ENCODE assay signal across 23 mouse cellular contexts in the genomic region with DNA sequence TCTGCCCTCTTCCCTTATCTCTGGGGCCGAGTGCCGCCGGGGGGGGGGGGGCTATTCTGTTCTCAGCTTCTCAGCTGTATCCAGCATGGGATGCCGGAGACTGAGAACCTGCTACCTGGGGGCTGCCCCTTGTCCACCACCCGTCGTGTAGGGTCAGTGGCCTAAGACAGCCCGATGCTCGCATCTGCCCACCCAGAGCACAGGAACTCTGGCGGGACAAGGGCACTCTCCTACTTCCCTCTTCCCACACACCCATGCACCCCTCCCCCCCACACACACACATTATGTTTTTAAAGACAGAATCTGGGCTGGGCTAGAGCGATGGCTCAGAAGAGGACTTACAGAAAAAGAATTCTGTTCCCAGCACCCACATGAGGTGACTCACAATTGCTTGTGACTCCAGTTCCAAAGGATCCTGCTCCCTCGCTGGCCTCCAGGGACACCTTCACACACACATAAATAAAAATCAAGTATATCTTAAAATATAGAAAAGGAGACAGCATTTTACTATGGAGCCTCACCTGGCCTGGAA. TPM values are rescaled to one million over a fixed set of nuclear protein-coding genes. Genes with fewer than 3 reads are reported as not detected.
A peak's percentile ranks its signal among the peaks of the same experiment; 100 is the strongest.
DNase-seq lines count a peak whose midpoint lies in the region; ATAC-seq and TF ChIP-seq lines count a peak whose summit lies in the region.
"Had no signal": no experiment of that assay in that cellular context is flagged by ENCODE, and none has a peak within 500 bp of the region (broad histone marks: within the 10 kb centered on the region; RNA-seq: fewer than 3 reads in every experiment).

No protein-coding gene starts in this region.

- no peak overlapping the region for H3K9ac ChIP-seq in hindbrain, embryonic 13.5 days
- 0 out of 2 replicates have a peak overlapping the region, but pooled peaks have one; percentile 12 for H3K9ac ChIP-seq in midbrain, embryonic 12.5 days (replicated peaks)
- no peak overlapping the region for H3K9ac ChIP-seq in midbrain, embryonic 13.5 days (replicated peaks)
- no peak overlapping the region; the same call in 1 of the 2 replicates for H3K9ac ChIP-seq in MEL (ENCODE audit: control insufficient read depth, low read depth, low read length, poor library complexity, severe bottlenecking)
- H3K9ac ChIP-seq in liver, postnatal 0 days (replicated peaks) = no peak overlapping the region
- H3K9ac ChIP-seq: embryonic facial prominence, embryonic 12.5 days; forebrain, embryonic 15.5 days; heart, embryonic 13.5 days; hindbrain, embryonic 12.5 days had no signal

- no peak for DNase-seq in hindbrain, embryonic 10.5 days (ENCODE audit: low spot score)
- peak; percentile 63 for DNase-seq in MEL (ENCODE audit: low read depth, low spot score)
- DNase-seq in liver, postnatal 0 days = no peak
- no peak for DNase-seq in c-Kit-positive CD71-positive TER-119-positive erythroid progenitor cells, embryonic 14.5 days (ENCODE audit: low spot score)
- DNase-seq: adrenal gland, postnatal 14 days; cerebellum, adult 2 months; cerebellum, postnatal 14 days; gastrocnemius, postnatal 14 days; heart, adult 11 months; heart, postnatal 36 days had no signal

- H3K9me3 ChIP-seq in hindbrain, embryonic 10.5 days = no peaks in the 10 kb centered on the region
- H3K9me3 ChIP-seq in hindbrain, embryonic 13.5 days = no peaks in the 10 kb centered on the region
- H3K9me3 ChIP-seq in midbrain, embryonic 12.5 days = no peaks in the 10 kb centered on the region
- no peaks in the 10 kb centered on the region for H3K9me3 ChIP-seq in midbrain, embryonic 13.5 days
- no peaks in the 10 kb centered on the region for H3K9me3 ChIP-seq in MEL (replicated peaks; ENCODE audit: insufficient read depth, low read length)
- H3K9me3 ChIP-seq in liver, postnatal 0 days (ENCODE audit: low read length) = no peaks in the 10 kb centered on the region
- H3K9me3 ChIP-seq: embryonic facial prominence, embryonic 12.5 days; forebrain, embryonic 15.5 days; heart, embryonic 13.5 days; hindbrain, embryonic 12.5 days had no signal

- TF ChIP-seq CTCF in MEL (IDR thresholded peaks at IDR 0.05 in 2 of 3, conservative IDR thresholded peaks at IDR 0.05 in 1 of 3; ENCODE audit: control insufficient read depth in 1 of 3, insufficient read depth in 1 of 3, low read depth in 2 of 3, low read length in 3 of 3, poor library complexity in 1 of 3, severe bottlenecking in 1 of 3) = no peak
- TF ChIP-seq CTCF in liver, postnatal 0 days (IDR thresholded peaks at IDR 0.05; ENCODE audit: low read depth) = no peak

- peaks cover 5% of the 10 kb centered on the region; the same call in 1 of the 2 replicates for H3K36me3 ChIP-seq in hindbrain, embryonic 10.5 days
- H3K36me3 ChIP-seq in hindbrain, embryonic 13.5 days = no peaks in the 10 kb centered on the region
- no peaks in the 10 kb centered on the region for H3K36me3 ChIP-seq in midbrain, embryonic 12.5 days
- H3K36me3 ChIP-seq in midbrain, embryonic 13.5 days = no peaks in the 10 kb centered on the region
- peaks cover 9 to 33% of the 10 kb centered on the region in 2 experiments; a peak in 3 of 4 replicates for H3K36me3 ChIP-seq in MEL (ENCODE audit: control insufficient read depth in 1 of 2, insufficient read depth in 2 of 2, low read length in 2 of 2)
- H3K36me3 ChIP-seq in myocyte (ENCODE audit: control insufficient read depth, insufficient read depth) = peaks cover 36% of the 10 kb centered on the region
- H3K36me3 ChIP-seq in liver, postnatal 0 days (replicated peaks; ENCODE audit: insufficient read depth, low read length) = no peaks in the 10 kb centered on the region; the same call in 1 of the 2 replicates
- H3K36me3 ChIP-seq: forebrain, embryonic 15.5 days; heart, embryonic 13.5 days; hindbrain, embryonic 12.5 days had no signal

- ATAC-seq in hindbrain, embryonic 13.5 days (ENCODE audit: low FRiP score) = no peak
- ATAC-seq in midbrain, embryonic 12.5 days (ENCODE audit: low FRiP score, low read depth) = no peak
- no peak for ATAC-seq in midbrain, embryonic 13.5 days
- no peak for ATAC-seq in liver, postnatal 0 days
- ATAC-seq: activated CD4-positive, CD25-positive, alpha-beta regulatory T cell, adult 4 months; forebrain, embryonic 15.5 days; hindbrain, postnatal 0 days; intestine, postnatal 0 days; Patski had no signal

- H3ac ChIP-seq in myocyte (ENCODE audit: control insufficient read depth, insufficient read length) = no peak overlapping the region

- no peak for TF ChIP-seq RAD21 in MEL (IDR thresholded peaks at IDR 0.05; ENCODE audit: low read depth, low read length)

- H3K4me2 ChIP-seq in hindbrain, embryonic 13.5 days = no peak overlapping the region
- H3K4me2 ChIP-seq in midbrain, embryonic 12.5 days (replicated peaks) = no peak overlapping the region
- no peak overlapping the region for H3K4me2 ChIP-seq in midbrain, embryonic 13.5 days (replicated peaks)
- peak overlapping the region; percentile 0 for H3K4me2 ChIP-seq in myocyte (ENCODE audit: low read depth)
- no peak overlapping the region for H3K4me2 ChIP-seq in liver, postnatal 0 days (ENCODE audit: low read depth, low read length)
- H3K4me2 ChIP-seq: embryonic facial prominence, embryonic 12.5 days; forebrain, embryonic 15.5 days; heart, embryonic 13.5 days; hindbrain, embryonic 12.5 days had no signal

- peaks cover 8% of the 10 kb centered on the region; the same call in 1 of the 2 replicates for H3K27me3 ChIP-seq in hindbrain, embryonic 10.5 days (ENCODE audit: insufficient read depth, poor library complexity, severe bottlenecking)
- no peaks in the 10 kb centered on the region; the same call in 1 of the 2 replicates for H3K27me3 ChIP-seq in hindbrain, embryonic 13.5 days
- H3K27me3 ChIP-seq in midbrain, embryonic 12.5 days = peaks cover 10% of the 10 kb centered on the region
- 0 out of 2 replicates have a peak, but pooled peaks cover 4% of the 10 kb centered on the region for H3K27me3 ChIP-seq in midbrain, embryonic 13.5 days
- H3K27me3 ChIP-seq in MEL (ENCODE audit: control insufficient read depth in 1 of 2, insufficient read depth in 2 of 2, low read length in 2 of 2) = no peaks in the 10 kb centered on the region
- no peaks in the 10 kb centered on the region for H3K27me3 ChIP-seq in myocyte (ENCODE audit: control insufficient read depth, insufficient read depth, insufficient read length)
- no peaks in the 10 kb centered on the region for H3K27me3 ChIP-seq in liver, postnatal 0 days (ENCODE audit: insufficient read depth, low read length)
- H3K27me3 ChIP-seq: embryonic facial prominence, embryonic 12.5 days; forebrain, embryonic 15.5 days; heart, embryonic 13.5 days; hindbrain, embryonic 12.5 days; Patski had no signal

- H3K4me1 ChIP-seq in hindbrain, embryonic 10.5 days (replicated peaks) = peaks cover 33% of the 10 kb centered on the region
- H3K4me1 ChIP-seq in hindbrain, embryonic 13.5 days (replicated peaks) = peaks cover 19% of the 10 kb centered on the region
- peaks cover 15% of the 10 kb centered on the region for H3K4me1 ChIP-seq in midbrain, embryonic 12.5 days
- peaks cover 19% of the 10 kb centered on the region for H3K4me1 ChIP-seq in midbrain, embryonic 13.5 days (replicated peaks)
- H3K4me1 ChIP-seq in MEL (ENCODE audit: control insufficient read depth in 1 of 2, insufficient read depth in 2 of 2, low read length in 2 of 2) = peaks cover 18 to 44% of the 10 kb centered on the region in 2 experiments
- peaks cover 30% of the 10 kb centered on the region for H3K4me1 ChIP-seq in liver, postnatal 0 days (ENCODE audit: insufficient read depth)

- no peak for TF ChIP-seq POLR2A in MEL (IDR thresholded peaks at IDR 0.05; ENCODE audit: control insufficient read depth in 1 of 2, insufficient read depth in 1 of 2, low read depth in 1 of 2, low read length in 2 of 2, poor library complexity in 1 of 2)
- TF ChIP-seq POLR2A in myocyte (IDR thresholded peaks at IDR 0.05; ENCODE audit: insufficient read length, low read depth) = no peak

- no peak overlapping the region for H3K4me3 ChIP-seq in hindbrain, embryonic 10.5 days
- no peak overlapping the region for H3K4me3 ChIP-seq in hindbrain, embryonic 13.5 days
- no peak overlapping the region for H3K4me3 ChIP-seq in midbrain, embryonic 12.5 days
- H3K4me3 ChIP-seq in midbrain, embryonic 13.5 days (replicated peaks) = no peak overlapping the region
- H3K4me3 ChIP-seq in MEL (ENCODE audit: control insufficient read depth in 1 of 2, insufficient read depth in 1 of 2, low read depth in 2 of 2, low read length in 2 of 2) (no peak overlapping the region), myocyte (no peak overlapping the region)
- no peak overlapping the region for H3K4me3 ChIP-seq in liver, postnatal 0 days (ENCODE audit: low read depth, low read length)
- H3K4me3 ChIP-seq: embryonic facial prominence, embryonic 12.5 days; forebrain, embryonic 15.5 days; heart, embryonic 13.5 days; hindbrain, embryonic 12.5 days had no signal

- 52% methylated on average over 11 of the region's 11 CpGs for WGBS in hindbrain, embryonic 10.5 days
- WGBS in hindbrain, embryonic 13.5 days = 50% methylated on average over 11 of the region's 11 CpGs
- WGBS in midbrain, embryonic 12.5 days = 46% methylated on average over 11 of the region's 11 CpGs
- 48% methylated on average over 9 of the region's 11 CpGs for WGBS in midbrain, embryonic 13.5 days
- 30% methylated on average over 11 of the region's 11 CpGs for WGBS in liver, postnatal 0 days (ENCODE audit: insufficient replicate concordance)

- H3K79me2 ChIP-seq in MEL (ENCODE audit: control insufficient read depth, insufficient read depth, low read length, poor library complexity) = peaks cover 29% of the 10 kb centered on the region
- H3K79me2 ChIP-seq in myocyte (ENCODE audit: control insufficient read depth, insufficient read depth) = peaks cover 35% of the 10 kb centered on the region

- no peak for TF ChIP-seq EP300 in MEL (IDR thresholded peaks at IDR 0.05; ENCODE audit: low read depth in 1 of 2, low read length in 2 of 2)
- TF ChIP-seq EP300 in liver, postnatal 0 days (IDR thresholded peaks at IDR 0.05; ENCODE audit: low read depth) = no peak

- H3K27ac ChIP-seq in hindbrain, embryonic 10.5 days = peak overlapping the region; percentile 23; the same call in 1 of the 2 replicates
- H3K27ac ChIP-seq in hindbrain, embryonic 13.5 days = no peak overlapping the region
- no peak overlapping the region for H3K27ac ChIP-seq in midbrain, embryonic 12.5 days (replicated peaks)
- H3K27ac ChIP-seq in midbrain, embryonic 13.5 days = no peak overlapping the region
- no peak overlapping the region for H3K27ac ChIP-seq in MEL (ENCODE audit: control insufficient read depth, low read depth, low read length)
- no peak overlapping the region for H3K27ac ChIP-seq in liver, postnatal 0 days (ENCODE audit: low read depth)
- H3K27ac ChIP-seq: embryonic facial prominence, embryonic 12.5 days; forebrain, embryonic 15.5 days; hindbrain, embryonic 12.5 days; hindbrain, postnatal 0 days had no signal

RNA-seq across cellular contexts. Expression of a gene that starts 2.9 kb away (rescaled TPM):
- 91.4 and 93.2 TPM in 2 replicates for polyA plus RNA-seq in hindbrain, embryonic 10.5 days (2016; fragmentation: Nextera tagmentation; extraction: Ambion mirVana)
- 97.5 and 98.9 TPM in 2 replicates for polyA plus RNA-seq in hindbrain, embryonic 13.5 days (2015; fragmentation: Nextera tagmentation; extraction: Ambion mirVana)
- polyA plus RNA-seq in midbrain, embryonic 12.5 days (2016; fragmentation: Nextera tagmentation; extraction: Ambion mirVana) = 91.4 and 96.6 TPM in 2 replicates
- 99.2 and 108 TPM in 2 replicates for polyA plus RNA-seq in midbrain, embryonic 13.5 days (2015; fragmentation: Nextera tagmentation; extraction: Ambion mirVana)
- total RNA-seq in MEL (2012; rRNA removed) = 84.9 and 90.9 TPM in 2 replicates
- 100 to 1,000 TPM in 1 of 2 experiments, 10 to 100 TPM in 1; 92.1 to 162 TPM for polyA plus RNA-seq in MEL (2012; ENCODE audit: insufficient read depth in 1 of 2, insufficient read length in 2 of 2, low read depth in 1 of 2, low replicate concordance in 2 of 2, missing spikeins in 1 of 2)
- polyA plus RNA-seq in myocyte (2012; fragmentation: generic; extraction: Trizol) = 73.3 TPM
- polyA plus RNA-seq in liver, postnatal 0 days (2015; fragmentation: Nextera tagmentation; extraction: Ambion mirVana) = 30.2 and 31.0 TPM in 2 replicates

RNA-seq across cellular contexts. Expression of a gene that starts 8.5 kb away (rescaled TPM):
- polyA plus RNA-seq in hindbrain, embryonic 10.5 days (2016; fragmentation: Nextera tagmentation; extraction: Ambion mirVana) = 1.3 and 3.0 TPM in 2 replicates
- 0.97 and 1.5 TPM in 2 replicates for polyA plus RNA-seq in hindbrain, embryonic 13.5 days (2015; fragmentation: Nextera tagmentation; extraction: Ambion mirVana)
- polyA plus RNA-seq in midbrain, embryonic 12.5 days (2016; fragmentation: Nextera tagmentation; extraction: Ambion mirVana) = 2.1 and 2.5 TPM in 2 replicates
- polyA plus RNA-seq in midbrain, embryonic 13.5 days (2015; fragmentation: Nextera tagmentation; extraction: Ambion mirVana) = 0.82 and 0.89 TPM in 2 replicates
- total RNA-seq in MEL (2012; rRNA removed) = 6.1 and 62.9 TPM in 2 replicates
- polyA plus RNA-seq in MEL (2012; ENCODE audit: insufficient read depth in 1 of 2, insufficient read length in 2 of 2, low read depth in 1 of 2, low replicate concordance in 2 of 2, missing spikeins in 1 of 2) = 10 to 100 TPM in 1 of 2 experiments, not detected in 1; 34.9 TPM
- 410 TPM for polyA plus RNA-seq in myocyte (2012; fragmentation: generic; extraction: Trizol)
- 4.1 and 5.5 TPM in 2 replicates for polyA plus RNA-seq in liver, postnatal 0 days (2015; fragmentation: Nextera tagmentation; extraction: Ambion mirVana)

RNA-seq across cellular contexts. Expression of a gene that starts 41.1 kb away (rescaled TPM):
- polyA plus RNA-seq in hindbrain, embryonic 10.5 days (2016; fragmentation: Nextera tagmentation; extraction: Ambion mirVana) = 1.4 and 5.1 TPM in 2 replicates
- polyA plus RNA-seq in hindbrain, embryonic 13.5 days (2015; fragmentation: Nextera tagmentation; extraction: Ambion mirVana) = 28.1 and 34.2 TPM in 2 replicates
- 12.5 and 16.1 TPM in 2 replicates for polyA plus RNA-seq in midbrain, embryonic 12.5 days (2016; fragmentation: Nextera tagmentation; extraction: Ambion mirVana)
- polyA plus RNA-seq in midbrain, embryonic 13.5 days (2015; fragmentation: Nextera tagmentation; extraction: Ambion mirVana) = 26.8 and 28.5 TPM in 2 replicates
- total RNA-seq in MEL (2012; rRNA removed) = not detected in 2 replicates
- polyA plus RNA-seq in MEL (2012; ENCODE audit: insufficient read depth in 1 of 2, insufficient read length in 2 of 2, low read depth in 1 of 2, low replicate concordance in 2 of 2, missing spikeins in 1 of 2) = not detected
- polyA plus RNA-seq in myocyte (2012; fragmentation: generic; extraction: Trizol) = not detected
- polyA plus RNA-seq in liver, postnatal 0 days (2015; fragmentation: Nextera tagmentation; extraction: Ambion mirVana) = not detected in 2 replicates
- total RNA-seq: gastrocnemius, adult 18-20 months; gastrocnemius, postnatal 14 days; heart, postnatal 36 days had no signal
- polyA plus RNA-seq: activated CD4-positive, CD25-positive, alpha-beta regulatory T cell, adult 4 months; Patski had no signal

RNA-seq across cellular contexts. Expression of a gene that starts 41.7 kb away (rescaled TPM):
- 27.7 and 30.0 TPM in 2 replicates for polyA plus RNA-seq in hindbrain, embryonic 10.5 days (2016; fragmentation: Nextera tagmentation; extraction: Ambion mirVana)
- polyA plus RNA-seq in hindbrain, embryonic 13.5 days (2015; fragmentation: Nextera tagmentation; extraction: Ambion mirVana) = 32.2 and 34.3 TPM in 2 replicates
- polyA plus RNA-seq in midbrain, embryonic 12.5 days (2016; fragmentation: Nextera tagmentation; extraction: Ambion mirVana) = 35.3 and 40.3 TPM in 2 replicates
- 32.2 and 36.2 TPM in 2 replicates for polyA plus RNA-seq in midbrain, embryonic 13.5 days (2015; fragmentation: Nextera tagmentation; extraction: Ambion mirVana)
- total RNA-seq in MEL (2012; rRNA removed) = 19.2 and 19.6 TPM in 2 replicates
- polyA plus RNA-seq in MEL (2012; ENCODE audit: insufficient read depth in 1 of 2, insufficient read length in 2 of 2, low read depth in 1 of 2, low replicate concordance in 2 of 2, missing spikeins in 1 of 2) = 10 to 100 TPM in 1 of 2 experiments, not detected in 1; 31.4 TPM
- 51.8 TPM for polyA plus RNA-seq in myocyte (2012; fragmentation: generic; extraction: Trizol)
- polyA plus RNA-seq in liver, postnatal 0 days (2015; fragmentation: Nextera tagmentation; extraction: Ambion mirVana) = 7.8 and 8.3 TPM in 2 replicates

Comparison
In these comparisons a context has a peak if more than half of its experiments do, and no peak if none do; other contexts are left out.
1. RNA of a gene that starts 8.5 kb away (polyA plus RNA-seq): 410 TPM in myocyte (single experiment); 34.9 TPM in MEL, 4.1 to 5.5 TPM in liver, postnatal 0 days, 2.1 to 2.5 TPM in midbrain, embryonic 12.5 days, 1.3 to 3.0 TPM in hindbrain, embryonic 10.5 days, 0.97 to 1.5 TPM in hindbrain, embryonic 13.5 days and 0.82 to 0.89 TPM in midbrain, embryonic 13.5 days; every median in the first group is over 10 times any median in the second.